9 mouse cellular contexts compared by ENCODE assay signal in the genomic region with DNA sequence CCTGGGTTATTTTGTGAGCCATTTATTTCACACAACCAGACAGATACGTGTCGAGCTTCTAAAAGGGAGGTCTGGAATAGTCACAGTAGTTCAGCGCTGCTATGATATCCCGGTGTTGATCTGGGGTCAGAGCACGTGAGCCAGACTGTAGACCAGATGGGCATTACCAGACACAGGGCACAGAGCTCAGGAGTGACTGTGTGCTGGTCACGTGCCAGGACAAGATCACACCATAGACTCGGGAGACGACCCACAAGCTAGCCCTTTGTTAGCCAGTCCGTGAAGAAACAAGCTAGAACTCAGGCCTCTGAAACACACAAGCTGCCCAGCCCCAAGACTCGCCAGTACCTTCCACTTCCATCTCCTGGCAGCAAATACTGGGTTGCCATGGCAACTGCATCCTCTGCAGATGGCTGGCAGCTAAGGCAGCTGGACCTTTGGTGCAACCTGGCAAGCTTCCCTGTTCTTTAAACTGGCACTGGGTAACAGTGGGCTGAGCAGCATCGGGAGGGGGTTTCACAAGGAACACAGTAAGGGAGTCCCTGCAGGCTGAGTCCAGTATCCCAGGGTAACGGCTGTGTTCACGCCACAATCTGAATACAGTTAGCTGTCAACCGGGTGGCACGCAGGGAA.
DNase-seq lines count a peak whose midpoint lies in the region; ATAC-seq and TF ChIP-seq lines count a peak whose summit lies in the region.
"Had no signal": no experiment of that assay in that cellular context is flagged by ENCODE, and none has a peak within 500 bp of the region (broad histone marks: within the 10 kb centered on the region; RNA-seq: fewer than 3 reads in every experiment).

No protein-coding gene starts in this region.

- DNase-seq in layer of hippocampus, adult 8-10 months (ENCODE audit: low spot score in 2 of 2): peak; percentile 69 to 75
- DNase-seq in midbrain, postnatal 0 days (ENCODE audit: low spot score): peak; percentile 97
- DNase-seq in adrenal gland, postnatal 36 days: no peak
- DNase-seq in liver, postnatal 0 days: no peak
- no peak for DNase-seq in lung, postnatal 4 days

- peak overlapping the region; percentile 29 for H3K4me2 ChIP-seq in forebrain, embryonic 13.5 days
- H3K4me2 ChIP-seq in midbrain, postnatal 0 days (ENCODE audit: low read depth, low read length, poor library complexity, severe bottlenecking): no peak overlapping the region
- H3K4me2 ChIP-seq in liver, postnatal 0 days (ENCODE audit: low read depth, low read length): no peak overlapping the region
- H3K4me2 ChIP-seq: stomach, embryonic 15.5 days had no signal

- H3K36me3 ChIP-seq in forebrain, embryonic 13.5 days (ENCODE audit: poor library complexity, severe bottlenecking): peaks cover 57% of the 10 kb centered on the region
- peaks cover 21% of the 10 kb centered on the region for H3K36me3 ChIP-seq in midbrain, postnatal 0 days (ENCODE audit: insufficient read depth, low read length)
- H3K36me3 ChIP-seq in liver, postnatal 0 days (replicated peaks; ENCODE audit: insufficient read depth, low read length): no peaks in the 10 kb centered on the region; the same call in 1 of the 2 replicates

- peaks cover 28% of the 10 kb centered on the region for H3K4me1 ChIP-seq in forebrain, embryonic 13.5 days
- H3K4me1 ChIP-seq in midbrain, postnatal 0 days (ENCODE audit: insufficient read depth, low read length): no peaks in the 10 kb centered on the region
- no peaks in the 10 kb centered on the region for H3K4me1 ChIP-seq in liver, postnatal 0 days (ENCODE audit: insufficient read depth)
- H3K4me1 ChIP-seq: stomach, embryonic 15.5 days had no signal

- H3K27me3 ChIP-seq in forebrain, embryonic 13.5 days: no peaks in the 10 kb centered on the region
- H3K27me3 ChIP-seq in midbrain, postnatal 0 days (ENCODE audit: insufficient read depth, low read length): no peaks in the 10 kb centered on the region
- H3K27me3 ChIP-seq in liver, postnatal 0 days (ENCODE audit: insufficient read depth, low read length): no peaks in the 10 kb centered on the region
- H3K27me3 ChIP-seq: stomach, embryonic 15.5 days had no signal

- H3K9ac ChIP-seq in forebrain, embryonic 13.5 days: no peak overlapping the region
- no peak overlapping the region for H3K9ac ChIP-seq in midbrain, postnatal 0 days (replicated peaks; ENCODE audit: low read length, poor library complexity, severe bottlenecking)
- no peak overlapping the region for H3K9ac ChIP-seq in liver, postnatal 0 days (replicated peaks)
- H3K9ac ChIP-seq: stomach, embryonic 15.5 days had no signal

- H3K27ac ChIP-seq in forebrain, embryonic 13.5 days: peak overlapping the region; percentile 93
- peak overlapping the region; percentile 67 for H3K27ac ChIP-seq in midbrain, postnatal 0 days (ENCODE audit: low read depth, low read length)
- H3K27ac ChIP-seq in liver, postnatal 0 days (ENCODE audit: low read depth): no peak overlapping the region
- H3K27ac ChIP-seq: stomach, embryonic 15.5 days had no signal

- no peak overlapping the region for H3K4me3 ChIP-seq in forebrain, embryonic 13.5 days
- H3K4me3 ChIP-seq in midbrain, postnatal 0 days (ENCODE audit: low read depth, low read length): no peak overlapping the region
- no peak overlapping the region for H3K4me3 ChIP-seq in liver, postnatal 0 days (ENCODE audit: low read depth, low read length)
- H3K4me3 ChIP-seq: stomach, embryonic 15.5 days had no signal

- no peaks in the 10 kb centered on the region; the same call in 1 of the 2 replicates for H3K9me3 ChIP-seq in forebrain, embryonic 13.5 days (replicated peaks)
- no peaks in the 10 kb centered on the region for H3K9me3 ChIP-seq in midbrain, postnatal 0 days (ENCODE audit: low read length)
- H3K9me3 ChIP-seq in liver, postnatal 0 days (ENCODE audit: low read length): no peaks in the 10 kb centered on the region
- H3K9me3 ChIP-seq: stomach, embryonic 15.5 days had no signal

- TF ChIP-seq CTCF in midbrain, postnatal 0 days (IDR thresholded peaks at IDR 0.05): peak; percentile 13; the same call in 1 of the 2 replicates
- TF ChIP-seq CTCF in liver, postnatal 0 days (IDR thresholded peaks at IDR 0.05; ENCODE audit: low read depth): no peak

- no peak for TF ChIP-seq EP300 in liver, postnatal 0 days (IDR thresholded peaks at IDR 0.05; ENCODE audit: low read depth)

- WGBS in forebrain, embryonic 13.5 days: 40% methylated on average over 15 of the region's 15 CpGs
- 38% methylated on average over 15 of the region's 15 CpGs for WGBS in midbrain, postnatal 0 days
- 74% methylated on average over 15 of the region's 15 CpGs for WGBS in liver, postnatal 0 days (ENCODE audit: insufficient replicate concordance)

- peak; percentile 55 for ATAC-seq in cerebellum, adult (ENCODE audit: insufficient number of reproducible peaks, low FRiP score, low TSS enrichment)
- ATAC-seq in forebrain, embryonic 13.5 days: peak; percentile 92
- peak; percentile 90 for ATAC-seq in midbrain, postnatal 0 days (ENCODE audit: low FRiP score)
- no peak for ATAC-seq in liver, postnatal 0 days
- ATAC-seq in erythroid progenitor cell, adult 5-6 weeks (replicated peaks; ENCODE audit: low FRiP score, poor library complexity, severe bottlenecking): no peak

Comparison
In these comparisons a context has a peak if more than half of its experiments do, and no peak if none do; other contexts are left out.
1. ATAC-seq: peak in cerebellum, adult (single experiment), forebrain, embryonic 13.5 days (single experiment) and midbrain, postnatal 0 days (single experiment); none in liver, postnatal 0 days (single experiment) and erythroid progenitor cell, adult 5-6 weeks (single experiment).
2. DNase-seq: peak in layer of hippocampus, adult 8-10 months (2 of 2) and midbrain, postnatal 0 days (single experiment); none in adrenal gland, postnatal 36 days (0 of 2), liver, postnatal 0 days (single experiment) and lung, postnatal 4 days (0 of 2).